Mouse (Mus musculus): ENCODE data around the gene Cers6.

GRCm38 (mm10) chr2:68907721-68908463 lies 46.7 kb downstream of the Cers6 start:
- TF ChIP-seq CTCF (IDR thresholded peaks at IDR 0.05; ENCODE audit: borderline replicate concordance, insufficient read depth, low read length) = no peak
- TF ChIP-seq POLR2A (IDR thresholded peaks at IDR 0.05; ENCODE audit: low read depth, low read length) = no peak
